Mouse (Mus musculus) liver, embryonic 14.5 days (tissue): ENCODE data around the gene Prox2.

Experiments
- CTCF ChIP-seq: IDR thresholded peaks from 2 replicates; pipeline ENCODE4 v1.5.1; 2016; ENCODE audit warnings: antibody characterized with exemption, low read depth, control low read depth
- EP300 ChIP-seq: IDR thresholded peaks from 2 replicates; pipeline ENCODE4 v1.6.1; 2016; ENCODE audit warnings: antibody characterized with exemption, low read depth

DNA sequence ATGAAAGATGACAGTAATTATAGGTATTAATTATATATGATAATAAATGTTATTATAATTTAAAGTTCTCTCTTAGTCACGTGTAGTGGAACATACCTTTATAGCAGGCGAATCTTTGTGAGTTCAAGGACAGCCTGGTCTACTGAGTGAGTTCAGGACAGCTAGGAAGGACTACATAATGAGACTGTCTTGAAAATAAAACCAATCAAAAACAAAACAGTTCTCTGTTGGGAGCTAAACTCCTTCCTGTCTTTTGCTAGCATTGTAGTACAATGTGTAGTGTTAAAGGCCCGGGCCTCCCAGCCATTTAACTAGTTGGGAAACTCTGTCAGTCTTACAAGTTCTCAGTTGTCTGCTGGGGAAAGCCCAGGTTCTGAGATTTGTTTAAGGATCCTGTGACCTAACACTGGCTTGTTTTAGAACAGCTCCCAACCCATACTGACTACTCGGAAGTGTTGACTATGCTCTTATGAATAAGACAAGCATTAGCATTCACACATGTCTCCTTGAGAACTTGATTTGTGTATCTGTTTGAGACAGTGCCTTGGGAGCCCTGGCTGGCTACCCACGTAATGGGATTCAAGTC, 8.9 kb downstream of the Prox2 start:
- TF ChIP-seq CTCF (no peak), EP300 (no peak)
